Mouse (Mus musculus) intestine, postnatal 0 days (tissue): ENCODE data around the gene Timm10. TPM values are rescaled to one million over a fixed set of nuclear protein-coding genes. Genes with fewer than 3 reads are reported as not detected.
"Not testable (repeated sequence)": the region's sequence is repeated elsewhere in the genome, so short reads cannot be mapped to it uniquely, and the experiment has no call there.

Experiments used
- ATAC-seq: fragments of 200-750 bp; cut with Nextera tagmentation; 2 replicates; pipeline ENCODE4 v1.8.0; 2017; ENCODE audit warnings: mild to moderate bottlenecking, moderate TSS enrichment, moderate library complexity
- H3K27ac ChIP-seq: fragments of 300-500 bp; sonication (generic); 2 replicates; pipeline ENCODE4 v1.5.1; 2014; ENCODE audit warnings: mild to moderate bottlenecking, low read depth, low read length, moderate library complexity
- H3K27me3 ChIP-seq: fragments of 300-500 bp; sonication (generic); replicated peaks from 2 replicates; pipeline ENCODE4 v1.6.1; 2014; ENCODE audit warnings: low read length, mixed read lengths; ENCODE audit not compliant: control insufficient read depth, insufficient read depth
- H3K36me3 ChIP-seq: fragments of 300-500 bp; sonication (generic); 2 replicates; pipeline ENCODE4 v1.6.1; 2014; ENCODE audit warnings: mild to moderate bottlenecking, moderate library complexity; ENCODE audit not compliant: control insufficient read depth, insufficient read depth
- H3K4me1 ChIP-seq: fragments of 300-500 bp; sonication (generic); replicated peaks from 2 replicates; pipeline ENCODE4 v1.6.1; 2014; ENCODE audit warnings: antibody characterized with exemption, low read length, mixed read lengths; ENCODE audit not compliant: control insufficient read depth, insufficient read depth
- H3K4me2 ChIP-seq: fragments of 300-500 bp; sonication (generic); replicated peaks from 2 replicates; pipeline ENCODE4 v1.6.1; 2014; ENCODE audit warnings: low read depth, mild to moderate bottlenecking, moderate library complexity
- H3K4me3 ChIP-seq: fragments of 300-500 bp; sonication (generic); 2 replicates; pipeline ENCODE4 v1.5.1; 2014; ENCODE audit warnings: low read depth, low read length
- H3K9ac ChIP-seq: fragments of 300-500 bp; sonication (generic); 2 replicates; pipeline ENCODE4 v1.6.1; 2014; ENCODE audit warnings: mild to moderate bottlenecking, low read depth, low read length
- H3K9me3 ChIP-seq: fragments of 300-500 bp; sonication (generic); 2 replicates; pipeline ENCODE4 v1.6.1; 2016; ENCODE audit warnings: mixed run types; ENCODE audit not compliant: control insufficient read depth
- CTCF ChIP-seq: sonication (generic); IDR thresholded peaks from 2 replicates; pipeline ENCODE4 v1.5.1; 2016; ENCODE audit warnings: low read depth, mild to moderate bottlenecking, control low read depth, antibody characterized with exemption, moderate library complexity
- WGBS: fragments of 180-500 bp; shearing (Covaris S2); extraction: QIAGEN DNeasy Blood & Tissue Kit; methylation state at CpG from one replicate; pipeline ENCODE4 v1.1.7; 2014; 5-methylcytosine and 5-hydroxymethylcytosine counted together
- polyA plus RNA-seq: library from polyadenylated mRNA; unstranded; fragments of >200 nt; fragmentation: Nextera tagmentation; extraction: Ambion mirVana; gene quantifications from 2 replicates; pipeline ENCODE4 v1.2.1, GENCODE M21; 2015

Timm10 gene
- polyA plus RNA-seq, 1 experiment from 2014 or later = 59.2 TPM

DNA sequence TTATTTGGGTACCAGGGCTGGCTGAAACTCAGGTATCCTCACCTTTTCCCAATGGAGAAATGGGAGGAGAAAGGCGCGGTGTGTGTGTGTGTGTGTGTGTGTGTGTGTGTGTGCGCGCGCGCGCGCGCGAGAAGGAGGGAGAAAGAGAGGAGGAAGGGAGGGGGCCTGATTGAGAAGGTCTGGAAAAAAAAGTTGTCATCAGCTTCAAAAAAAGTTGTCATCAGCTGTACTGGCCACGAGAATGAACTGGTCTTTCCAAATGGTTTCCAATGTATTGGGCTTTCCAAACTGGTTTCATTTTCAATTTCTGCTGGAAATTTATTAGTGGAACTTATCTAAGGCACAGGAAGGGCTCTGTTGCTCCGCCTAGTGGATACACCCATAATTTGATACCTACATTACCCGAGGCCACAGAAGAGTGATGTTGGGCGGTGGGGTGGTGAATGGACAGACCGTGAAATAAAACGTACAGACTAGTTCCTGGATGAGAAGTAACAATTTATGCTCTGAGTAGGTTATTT, 27.7 kb upstream of the Timm10 start:
- H3K4me3 ChIP-seq = peak overlapping the region; percentile 62
- 0% methylated on average over 14 of the region's 16 CpGs for WGBS
- H3K27me3 ChIP-seq = no peaks in the 10 kb centered on the region
- H3K27ac ChIP-seq = peak overlapping the region; percentile 69
- TF ChIP-seq CTCF = peak; percentile 85
- peaks cover 13% of the 10 kb centered on the region; the same call in 1 of the 2 replicates for H3K9me3 ChIP-seq
- H3K36me3 ChIP-seq = peaks cover 5% of the 10 kb centered on the region; the same call in 1 of the 2 replicates
- peak overlapping the region; percentile 38 for H3K9ac ChIP-seq
- H3K4me1 ChIP-seq = no peaks in the 10 kb centered on the region; the same call in 1 of the 2 replicates
- ATAC-seq = peak; percentile 49
- peak overlapping the region; percentile 92 for H3K4me2 ChIP-seq

DNA sequence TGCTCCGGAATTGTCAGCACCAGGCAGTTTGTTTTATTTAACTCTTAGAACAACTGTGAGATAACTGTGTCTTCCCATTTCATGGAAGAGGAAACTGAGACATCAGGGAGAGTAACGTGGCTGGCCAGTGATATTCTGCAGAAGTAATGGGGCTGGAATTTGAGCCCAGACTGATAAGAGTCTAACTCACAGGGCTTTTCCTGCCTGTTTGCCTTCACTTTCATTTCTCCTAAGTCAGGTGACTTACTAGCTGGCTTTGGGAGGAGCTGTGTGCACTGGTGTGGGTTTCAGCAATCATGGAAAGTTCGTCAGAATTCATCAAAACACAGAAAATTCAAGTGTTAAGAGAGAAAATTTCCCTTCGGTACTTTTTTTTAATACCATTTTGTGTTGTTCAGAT, 26.5 kb upstream of the Timm10 start:
- Histone ChIP-seq H3K9ac (no peak overlapping the region), H3K4me2 (peak overlapping the region; percentile 92), H3K4me3 (no peak overlapping the region), H3K27me3 (no peaks in the 10 kb centered on the region), H3K36me3 (peaks cover 16% of the 10 kb centered on the region; the same call in 1 of the 2 replicates), H3K27ac (no peak overlapping the region), H3K9me3 (peaks cover 4% of the 10 kb centered on the region; the same call in 1 of the 2 replicates), H3K4me1 (no peaks in the 10 kb centered on the region; the same call in 1 of the 2 replicates)
- peak; percentile 61 for ATAC-seq
- TF ChIP-seq CTCF = no peak
- 62% methylated on average over 4 of the region's 4 CpGs for WGBS

DNA sequence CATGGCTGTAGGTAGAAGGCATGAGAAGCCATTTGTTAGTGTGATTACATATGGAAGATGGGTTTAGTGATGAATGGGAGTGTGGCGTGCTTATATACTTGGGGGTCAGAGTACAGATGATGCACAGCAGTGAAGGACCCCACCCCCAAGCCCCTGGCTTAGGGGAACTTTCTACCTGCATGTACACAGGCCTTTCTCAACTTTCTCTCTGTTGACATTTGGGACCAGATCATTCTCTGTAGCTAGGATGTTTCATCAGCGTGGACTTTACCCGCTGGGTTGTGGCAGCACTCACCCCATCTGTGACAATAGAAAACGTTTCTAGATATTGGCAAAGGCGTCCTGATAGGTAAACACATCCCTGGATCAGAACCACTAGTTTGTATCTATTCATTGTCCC, 25.6 kb upstream of the Timm10 start:
- H3K36me3 ChIP-seq = peaks cover 21% of the 10 kb centered on the region; the same call in 1 of the 2 replicates
- not testable (repeated sequence) for H3K9ac ChIP-seq, H3K4me2 ChIP-seq, H3K27ac ChIP-seq, H3K9me3 ChIP-seq, H3K4me3 ChIP-seq, H3K4me1 ChIP-seq, H3K27me3 ChIP-seq, ATAC-seq
- WGBS = 64% methylated on average over 5 of the region's 5 CpGs

DNA sequence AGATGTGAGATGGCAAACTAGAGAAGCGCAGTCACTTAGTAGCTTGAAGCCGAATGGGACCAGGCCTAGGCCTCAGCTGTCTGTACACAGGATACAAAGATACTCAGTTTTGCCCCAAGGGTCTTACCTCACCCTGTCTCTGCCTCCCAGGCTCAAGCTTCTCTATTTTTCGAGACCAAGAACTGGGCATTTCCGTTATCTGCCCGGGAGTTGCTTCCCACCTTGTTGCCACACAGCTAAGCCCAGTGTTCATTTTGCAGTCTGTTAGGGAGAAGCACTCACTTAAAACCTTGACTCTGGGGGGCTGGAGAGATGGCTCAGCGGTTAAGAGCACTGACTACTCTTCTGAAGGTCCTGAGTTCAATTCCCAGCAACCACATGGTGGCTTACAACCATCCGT, 22.8 kb upstream of the Timm10 start:
- no peak overlapping the region for H3K27ac ChIP-seq
- H3K9me3 ChIP-seq = no peaks in the 10 kb centered on the region
- no peak overlapping the region for H3K4me3 ChIP-seq
- no peak for TF ChIP-seq CTCF
- H3K36me3 ChIP-seq = peaks cover 28% of the 10 kb centered on the region; the same call in 1 of the 2 replicates
- H3K9ac ChIP-seq = no peak overlapping the region
- ATAC-seq = no peak
- H3K4me2 ChIP-seq = no peak overlapping the region
- H3K27me3 ChIP-seq = no peaks in the 10 kb centered on the region
- WGBS = 92% methylated on average over 7 of the region's 7 CpGs
- no peaks in the 10 kb centered on the region for H3K4me1 ChIP-seq

DNA sequence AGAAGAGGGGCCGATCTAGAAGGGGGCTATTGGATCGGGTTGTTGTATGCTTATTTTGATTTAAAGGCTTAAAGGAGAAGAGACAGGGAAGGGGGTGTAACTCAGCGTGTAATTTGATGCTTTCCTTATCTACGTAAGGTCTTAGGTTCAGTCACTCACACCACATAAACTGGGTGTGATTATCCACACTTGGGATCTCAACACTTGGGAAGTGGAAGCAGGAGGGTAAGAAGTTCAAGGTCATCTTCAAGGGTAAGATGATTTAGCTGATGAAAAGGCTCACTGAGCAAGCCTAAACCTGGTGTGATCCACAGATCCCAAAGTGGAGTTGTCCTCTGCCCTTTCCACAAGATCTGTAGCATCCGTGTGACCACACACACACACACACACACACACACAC, 20.3 kb upstream of the Timm10 start:
- H3K4me1 ChIP-seq = 0 out of 2 replicates have a peak, but pooled peaks cover 6% of the 10 kb centered on the region
- peaks cover 30% of the 10 kb centered on the region; the same call in 1 of the 2 replicates for H3K36me3 ChIP-seq
- H3K9ac ChIP-seq = no peak overlapping the region
- no peak overlapping the region for H3K4me2 ChIP-seq
- no peaks in the 10 kb centered on the region for H3K9me3 ChIP-seq
- 61% methylated on average over 5 of the region's 5 CpGs for WGBS
- H3K27ac ChIP-seq = no peak overlapping the region
- no peak for TF ChIP-seq CTCF
- no peak for ATAC-seq
- no peaks in the 10 kb centered on the region for H3K27me3 ChIP-seq
- no peak overlapping the region for H3K4me3 ChIP-seq

DNA sequence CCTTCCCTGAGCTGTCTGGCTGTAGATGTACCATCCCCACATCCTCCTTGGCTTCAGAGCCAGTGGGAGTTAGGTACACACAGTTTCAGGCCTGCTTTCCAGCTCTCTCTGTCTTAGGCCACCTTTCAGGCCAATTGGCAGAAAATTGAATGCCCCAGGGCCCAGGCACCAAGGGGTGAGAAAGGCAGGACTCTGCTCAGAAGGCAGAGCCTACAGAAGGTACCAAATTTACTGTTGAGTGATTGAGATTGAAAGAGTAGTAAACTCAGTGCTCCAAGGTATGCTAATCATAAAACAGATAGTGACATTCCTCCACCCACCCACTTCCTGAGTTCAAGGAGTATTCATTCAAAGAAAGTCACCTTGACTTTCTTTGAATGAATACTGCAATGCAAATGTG, 17.5 kb upstream of the Timm10 start:
- Histone ChIP-seq H3K9ac (no peak overlapping the region), H3K4me2 (no peak overlapping the region), H3K27ac (no peak overlapping the region), H3K27me3 (no peaks in the 10 kb centered on the region), H3K4me3 (no peak overlapping the region), H3K4me1 (peaks cover 10% of the 10 kb centered on the region; the same call in 1 of the 2 replicates), H3K9me3 (no peaks in the 10 kb centered on the region), H3K36me3 (peaks cover 23% of the 10 kb centered on the region; the same call in 1 of the 2 replicates)
- TF ChIP-seq CTCF = no peak
- ATAC-seq = no peak
